Mouse (Mus musculus): ENCODE data around the gene Foxo1. TPM values are rescaled to one million over a fixed set of nuclear protein-coding genes. Genes with fewer than 3 reads are reported as not detected.

Gene Foxo1
- polyA plus RNA-seq, 1 experiment, result 5.8 TPM

- no peak for DNase-seq (ENCODE audit: low read depth)
Measured at GRCm38 (mm10) chr3:52343270-52344070, 75.3 kb downstream of the Foxo1 start.

DNA sequence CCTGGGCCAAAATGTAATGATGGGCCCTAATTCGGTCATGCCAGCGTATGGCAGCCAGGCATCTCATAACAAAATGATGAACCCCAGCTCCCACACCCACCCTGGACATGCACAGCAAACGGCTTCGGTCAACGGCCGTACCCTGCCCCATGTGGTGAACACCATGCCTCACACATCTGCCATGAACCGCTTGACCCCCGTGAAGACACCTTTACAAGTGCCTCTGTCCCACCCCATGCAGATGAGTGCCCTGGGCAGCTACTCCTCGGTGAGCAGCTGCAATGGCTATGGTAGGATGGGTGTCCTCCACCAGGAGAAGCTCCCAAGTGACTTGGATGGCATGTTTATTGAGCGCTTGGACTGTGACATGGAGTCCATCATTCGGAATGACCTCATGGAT is 77.7 kb downstream of the Foxo1 start:
- DNase-seq (ENCODE audit: low read depth), result no peak
- TF ChIP-seq POLR2A (IDR thresholded peaks at IDR 0.05; ENCODE audit: borderline replicate concordance, extremely low read depth, insufficient read depth, insufficient read length, poor library complexity, severe bottlenecking), result no peak
- TF ChIP-seq CTCF (IDR thresholded peaks at IDR 0.05; ENCODE audit: borderline replicate concordance, extremely low read depth, insufficient read depth, insufficient read length), result no peak

More at GRCm38 (mm10) chr3:52343270-52344070, 75.3 kb downstream of the Foxo1 start:
- TF ChIP-seq POLR2A (IDR thresholded peaks at IDR 0.05; ENCODE audit: borderline replicate concordance, extremely low read depth, insufficient read depth, insufficient read length, poor library complexity, severe bottlenecking) (no peak), CTCF (IDR thresholded peaks at IDR 0.05; ENCODE audit: borderline replicate concordance, extremely low read depth, insufficient read depth, insufficient read length) (no peak)

DNA sequence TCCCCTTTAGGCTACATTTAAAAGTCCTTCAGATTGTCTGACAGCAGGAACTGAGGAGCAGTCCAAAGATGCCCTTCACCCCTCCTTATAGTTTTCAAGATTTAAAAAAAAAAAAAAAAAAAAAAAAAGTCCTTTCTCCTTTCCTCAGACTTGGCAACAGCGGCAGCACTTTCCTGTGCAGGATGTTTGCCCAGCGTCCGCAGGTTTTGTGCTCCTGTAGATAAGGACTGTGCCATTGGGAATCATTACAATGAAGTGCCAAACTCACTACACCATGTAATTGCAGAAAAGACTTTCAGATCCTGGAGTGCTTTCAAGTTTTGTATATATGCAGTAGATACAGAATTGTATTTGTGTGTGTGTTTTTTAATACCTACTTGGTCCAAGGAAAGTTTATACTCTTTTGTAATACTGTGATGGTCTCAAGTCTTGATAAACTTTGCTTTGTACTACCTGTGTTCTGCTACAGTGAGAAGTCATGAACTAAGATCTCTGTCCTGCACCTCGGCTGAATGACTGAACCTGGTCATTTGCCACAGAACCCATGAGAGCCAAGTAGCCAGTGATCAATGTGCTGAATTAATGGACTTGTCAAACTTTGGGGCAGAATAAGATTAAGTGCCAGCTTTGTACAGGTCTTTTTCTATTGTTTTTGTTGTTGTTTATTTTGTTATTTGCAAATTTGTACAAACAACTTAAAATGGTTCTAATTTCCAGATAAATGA is 79.0 kb downstream of the Foxo1 start:
- DNase-seq (ENCODE audit: low read depth), result no peak
- no peak for TF ChIP-seq CTCF (IDR thresholded peaks at IDR 0.05; ENCODE audit: borderline replicate concordance, extremely low read depth, insufficient read depth, insufficient read length)

- TF ChIP-seq POLR2A (IDR thresholded peaks at IDR 0.05; ENCODE audit: borderline replicate concordance, extremely low read depth, insufficient read depth, insufficient read length, poor library complexity, severe bottlenecking) (no peak), CTCF (IDR thresholded peaks at IDR 0.05; ENCODE audit: borderline replicate concordance, extremely low read depth, insufficient read depth, insufficient read length) (no peak)
- peak; percentile 14 for DNase-seq (ENCODE audit: low read depth)
Measured at GRCm38 (mm10) chr3:52347980-52348622, 80.0 kb downstream of the Foxo1 start.

DNA sequence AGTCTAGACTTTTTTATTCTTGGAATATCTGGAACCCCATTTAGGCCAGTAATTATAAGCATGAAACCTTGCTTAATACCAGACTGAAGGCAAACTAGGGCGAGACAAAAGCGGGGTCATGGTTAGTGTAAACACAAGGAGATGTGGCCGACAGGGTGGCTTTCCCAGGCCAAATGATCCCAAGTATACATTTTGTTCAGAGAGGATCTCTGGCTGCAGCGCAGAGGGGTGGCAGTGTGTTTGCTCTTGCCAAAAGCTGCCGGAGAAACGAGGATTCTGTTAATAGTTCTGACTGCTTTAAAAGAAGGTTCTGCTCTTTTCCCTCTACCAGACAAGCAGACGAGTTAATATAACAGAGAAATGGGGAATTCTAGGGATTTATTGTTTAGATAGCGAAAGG is 82.5 kb downstream of the Foxo1 start:
- TF ChIP-seq CTCF (IDR thresholded peaks at IDR 0.05; ENCODE audit: borderline replicate concordance, extremely low read depth, insufficient read depth, insufficient read length) (no peak), POLR2A (IDR thresholded peaks at IDR 0.05; ENCODE audit: borderline replicate concordance, extremely low read depth, insufficient read depth, insufficient read length, poor library complexity, severe bottlenecking) (no peak)
- no peak for DNase-seq (ENCODE audit: low read depth)

DNA sequence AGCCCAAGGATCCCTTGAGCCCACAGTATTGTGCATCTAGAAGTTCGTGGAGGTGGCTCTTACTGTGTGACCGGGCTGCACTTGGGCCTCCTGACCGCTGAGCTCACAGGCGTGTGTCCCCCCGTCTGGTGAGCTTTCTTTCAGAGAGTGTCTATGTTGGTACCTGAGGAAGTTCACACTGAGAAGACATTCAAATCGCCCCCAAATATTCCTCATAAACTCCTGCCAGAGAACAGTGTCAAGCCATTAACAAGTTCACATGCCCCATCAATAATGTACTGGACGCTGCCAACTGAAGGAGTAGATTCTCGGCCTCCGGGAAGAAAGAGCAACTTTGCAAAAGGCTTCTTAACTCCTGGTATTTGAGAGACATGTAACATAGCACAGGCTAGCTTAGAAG is 83.8 kb downstream of the Foxo1 start:
- TF ChIP-seq CTCF (IDR thresholded peaks at IDR 0.05; ENCODE audit: borderline replicate concordance, extremely low read depth, insufficient read depth, insufficient read length), result no peak
- TF ChIP-seq POLR2A (IDR thresholded peaks at IDR 0.05; ENCODE audit: borderline replicate concordance, extremely low read depth, insufficient read depth, insufficient read length, poor library complexity, severe bottlenecking), result no peak
- DNase-seq (ENCODE audit: low read depth), result no peak

DNA sequence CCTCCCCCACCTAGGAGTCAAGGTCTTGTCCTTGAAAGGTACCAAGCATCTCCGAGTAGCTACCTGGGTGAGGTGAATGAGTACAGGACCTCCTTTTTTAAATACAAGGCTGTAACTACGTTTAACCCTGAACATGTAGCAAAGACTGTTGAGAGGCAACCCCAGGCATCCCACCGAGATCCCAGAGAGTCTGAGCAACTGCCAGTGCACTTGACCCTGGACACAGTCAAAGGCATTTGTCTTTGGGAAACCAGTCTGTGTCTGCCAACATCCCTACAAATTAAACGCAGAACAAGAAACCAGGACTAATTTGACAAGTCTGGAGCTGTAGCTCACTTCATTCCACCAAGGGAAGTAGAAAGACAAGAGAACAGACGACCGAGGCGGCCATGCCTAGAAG is 86.1 kb downstream of the Foxo1 start:
- DNase-seq (ENCODE audit: low read depth), result no peak
- TF ChIP-seq POLR2A (IDR thresholded peaks at IDR 0.05; ENCODE audit: borderline replicate concordance, extremely low read depth, insufficient read depth, insufficient read length, poor library complexity, severe bottlenecking) (no peak), CTCF (IDR thresholded peaks at IDR 0.05; ENCODE audit: borderline replicate concordance, extremely low read depth, insufficient read depth, insufficient read length) (no peak)

- DNase-seq (ENCODE audit: low read depth), result no peak
- TF ChIP-seq POLR2A (IDR thresholded peaks at IDR 0.05; ENCODE audit: borderline replicate concordance, extremely low read depth, insufficient read depth, insufficient read length, poor library complexity, severe bottlenecking) (no peak), CTCF (IDR thresholded peaks at IDR 0.05; ENCODE audit: borderline replicate concordance, extremely low read depth, insufficient read depth, insufficient read length) (no peak)
Measured at GRCm38 (mm10) chr3:52357265-52357953, 89.3 kb downstream of the Foxo1 start.

DNA sequence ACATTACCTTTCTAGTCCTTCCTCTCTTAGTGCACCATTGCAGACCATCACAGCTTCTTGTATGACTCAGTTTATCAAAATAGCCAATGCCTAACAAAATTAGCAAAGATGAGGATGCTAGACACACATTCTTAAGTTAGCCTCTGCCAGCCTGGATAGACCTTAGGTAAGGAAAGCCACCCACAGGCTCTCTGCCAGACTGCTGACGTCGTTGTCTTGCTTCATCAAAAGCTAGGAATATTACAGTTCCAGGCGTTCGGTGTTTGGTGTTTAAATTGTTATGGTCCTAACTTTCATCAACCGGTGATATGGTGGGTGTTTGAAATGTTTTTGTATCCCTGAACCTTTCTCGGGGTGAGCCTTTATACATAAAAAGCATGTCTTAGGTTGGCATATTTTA is 96.4 kb downstream of the Foxo1 start:
- TF ChIP-seq CTCF (IDR thresholded peaks at IDR 0.05; ENCODE audit: borderline replicate concordance, extremely low read depth, insufficient read depth, insufficient read length) (no peak), POLR2A (IDR thresholded peaks at IDR 0.05; ENCODE audit: borderline replicate concordance, extremely low read depth, insufficient read depth, insufficient read length, poor library complexity, severe bottlenecking) (no peak)
- no peak for DNase-seq (ENCODE audit: low read depth)

- TF ChIP-seq CTCF (IDR thresholded peaks at IDR 0.05; ENCODE audit: borderline replicate concordance, extremely low read depth, insufficient read depth, insufficient read length) (no peak), POLR2A (IDR thresholded peaks at IDR 0.05; ENCODE audit: borderline replicate concordance, extremely low read depth, insufficient read depth, insufficient read length, poor library complexity, severe bottlenecking) (no peak)
Measured at GRCm38 (mm10) chr3:52369204-52369603, 101.1 kb downstream of the Foxo1 start.

DNA sequence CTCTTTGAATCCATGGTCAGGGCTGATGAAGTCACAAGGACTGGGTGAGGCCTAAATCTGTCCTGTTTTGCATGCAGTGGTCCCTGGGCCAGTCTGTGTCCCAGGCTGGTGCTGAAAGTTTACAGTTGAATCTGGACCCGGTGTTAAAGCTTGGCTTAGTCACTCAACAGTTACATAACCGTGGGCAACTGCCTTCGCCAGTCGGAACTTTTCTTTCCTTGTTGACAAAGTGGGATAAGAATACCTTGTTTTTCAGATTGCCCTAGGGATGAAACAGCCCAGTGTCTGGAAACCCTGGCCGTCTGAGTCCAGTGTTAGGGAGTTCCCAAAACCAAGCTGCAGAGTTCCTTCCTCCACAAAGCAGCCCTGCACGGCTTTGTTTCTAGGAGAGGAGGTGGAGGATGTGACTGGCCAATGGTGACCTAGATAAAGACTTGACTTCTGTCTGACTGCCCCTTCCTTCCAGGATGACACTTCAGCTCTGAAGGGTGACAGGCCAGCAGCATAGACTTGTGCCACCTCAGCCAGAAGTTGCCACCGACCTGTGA is 101.8 kb downstream of the Foxo1 start:
- TF ChIP-seq POLR2A (IDR thresholded peaks at IDR 0.05; ENCODE audit: borderline replicate concordance, extremely low read depth, insufficient read depth, insufficient read length, poor library complexity, severe bottlenecking) (no peak), CTCF (IDR thresholded peaks at IDR 0.05; ENCODE audit: borderline replicate concordance, extremely low read depth, insufficient read depth, insufficient read length) (no peak)
- no peak for DNase-seq (ENCODE audit: low read depth)

More at GRCm38 (mm10) chr3:52369204-52369603, 101.1 kb downstream of the Foxo1 start:
- no peak for DNase-seq (ENCODE audit: low read depth)

Measured in brain, embryonic 14.5 days (tissue).